Mouse (Mus musculus) thymus, adult 18-20 months (tissue): ENCODE data around the gene Eif3d.

Source experiments
- DNase-seq, 2 experiments: peaks; one replicate each; pipeline ENCODE4 v3.0.0; 2022; ENCODE audit warnings: mixed read lengths in 2 of 2

The Eif3d gene

GRCm38 (mm10) chr15:77952921-77953320 lies 17.7 kb downstream of the Eif3d start:
- no peak for DNase-seq

GRCm38 (mm10) chr15:77949061-77949460 lies 21.6 kb downstream of the Eif3d start:
- no peak for DNase-seq

- no peak for DNase-seq
Observed at GRCm38 (mm10) chr15:77945711-77946110, 24.9 kb downstream of the Eif3d start.

GRCm38 (mm10) chr15:77941563-77941962 lies 29.1 kb downstream of the Eif3d start:
- no peak for DNase-seq

GRCm38 (mm10) chr15:77938516-77938915 lies 32.1 kb downstream of the Eif3d start:
- no peak for DNase-seq

GRCm38 (mm10) chr15:77935673-77936375 lies 34.8 kb downstream of the Eif3d start:
- no peak for DNase-seq

- no peak for DNase-seq
Observed at GRCm38 (mm10) chr15:77934968-77935367, 35.6 kb downstream of the Eif3d start.

- no peak for DNase-seq
Observed at GRCm38 (mm10) chr15:77934326-77934725, 36.3 kb downstream of the Eif3d start.

- DNase-seq, result peak; percentile 78 to 81
Observed at GRCm38 (mm10) chr15:77933770-77934169, 36.8 kb downstream of the Eif3d start.

- DNase-seq, result no peak
Observed at GRCm38 (mm10) chr15:77933222-77933621, 37.4 kb downstream of the Eif3d start.

GRCm38 (mm10) chr15:77931689-77932016 lies 39.0 kb downstream of the Eif3d start:
- no peak for DNase-seq

- no peak for DNase-seq
Observed at GRCm38 (mm10) chr15:77930986-77931688, 39.5 kb downstream of the Eif3d start.

- DNase-seq, result no peak
Observed at GRCm38 (mm10) chr15:77929804-77930203, 40.8 kb downstream of the Eif3d start.

- DNase-seq, result peak; percentile 93 to 97
Observed at GRCm38 (mm10) chr15:77928673-77929331, 41.8 kb downstream of the Eif3d start, which contains the start of gene Txn2. Gene Txn2, minus strand, starts transcription at chr15:77929006.

- no peak for DNase-seq
Observed at GRCm38 (mm10) chr15:77928091-77928490, 42.5 kb downstream of the Eif3d start.

- no peak for DNase-seq
Observed at GRCm38 (mm10) chr15:77926921-77927320, 43.7 kb downstream of the Eif3d start.

- DNase-seq, result no peak
Observed at GRCm38 (mm10) chr15:77925195-77925594, 45.4 kb downstream of the Eif3d start.

- no peak for DNase-seq
Observed at GRCm38 (mm10) chr15:77923267-77924035, 47.2 kb downstream of the Eif3d start.

GRCm38 (mm10) chr15:77922710-77923109 lies 47.9 kb downstream of the Eif3d start:
- no peak for DNase-seq

GRCm38 (mm10) chr15:77921636-77922035 lies 49.0 kb downstream of the Eif3d start:
- no peak for DNase-seq

- no peak for DNase-seq
Observed at GRCm38 (mm10) chr15:77920511-77921462, 49.8 kb downstream of the Eif3d start.

- no peak for DNase-seq
Observed at GRCm38 (mm10) chr15:77919441-77919840, 51.2 kb downstream of the Eif3d start.
